Mouse (Mus musculus) lung, adult 2 months (tissue): Measurements from ENCODE around the gene Dab1. TPM values are rescaled to one million over a fixed set of nuclear protein-coding genes. Genes with fewer than 3 reads are reported as not detected.

ENCODE experiments used
- DNase-seq: peaks from one replicate; pipeline ENCODE4 v3.0.0; 2022
- H3K4me1 ChIP-seq: fragments of 200-500 bp; 2 replicates; pipeline ENCODE4 v1.6.1; 2011; ENCODE audit warnings: low read length; ENCODE audit not compliant: control insufficient read depth, insufficient read depth
- H3K4me3 ChIP-seq: fragments of 200-500 bp; replicated peaks from 2 replicates; pipeline ENCODE3; 2011; ENCODE audit warnings: low read depth, mild to moderate bottlenecking, control low read depth, low read length; ENCODE audit errors: extremely low read depth
- CTCF ChIP-seq: fragments of 200-500 bp; IDR thresholded peaks from 2 replicates; pipeline ENCODE4 v1.5.1; 2011; ENCODE audit warnings: mild to moderate bottlenecking, low read length, control low read depth; ENCODE audit not compliant: insufficient read depth
- POLR2A ChIP-seq: fragments of 200-500 bp; IDR thresholded peaks from 2 replicates; pipeline ENCODE4 v1.6.1; 2011; ENCODE audit warnings: low read depth, mild to moderate bottlenecking, control low read depth, low read length, borderline replicate concordance; ENCODE audit errors: extremely low read depth
- WGBS: fragments of 180-500 bp; shearing (Covaris S2); methylation state at CpG from one replicate; pipeline ENCODE4 v1.1.7; 2018; 5-methylcytosine and 5-hydroxymethylcytosine counted together
- polyA plus RNA-seq: library from polyadenylated mRNA; depleted of rRNA; stranded (reverse); fragments of >200 nt; gene quantifications from 2 replicates; pipeline ENCODE4 v1.2.3, GENCODE M21; 2012

Gene Dab1
- polyA plus RNA-seq, 1 experiment, result 0.28 TPM

DNA sequence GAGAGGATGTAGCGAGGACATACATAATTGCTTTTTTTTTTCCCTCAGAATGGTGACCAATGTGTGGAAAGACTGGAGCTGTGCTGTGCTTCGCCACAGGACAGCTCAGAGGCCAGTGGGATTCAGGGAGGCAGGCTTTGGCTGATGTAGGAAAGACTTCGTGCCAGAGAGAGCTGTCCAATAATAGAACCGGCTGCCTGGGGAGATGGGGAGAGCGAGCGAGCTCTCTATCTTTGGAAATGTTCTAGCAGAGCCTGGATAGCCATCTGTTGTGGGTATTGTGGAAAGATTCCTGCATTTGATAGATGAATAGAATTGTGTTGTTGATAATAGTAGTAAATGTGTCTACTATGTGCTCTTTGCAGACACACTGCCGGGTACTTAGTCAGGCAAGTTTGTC lies 833.4 kb downstream of the Dab1 start:
- Histone ChIP-seq H3K4me3 (no peak overlapping the region), H3K4me1 (no peaks in the 10 kb centered on the region)
- TF ChIP-seq CTCF, result no peak
- no peak for TF ChIP-seq POLR2A
- no peak for DNase-seq
- 56% methylated on average over 7 of the region's 7 CpGs for WGBS

DNA sequence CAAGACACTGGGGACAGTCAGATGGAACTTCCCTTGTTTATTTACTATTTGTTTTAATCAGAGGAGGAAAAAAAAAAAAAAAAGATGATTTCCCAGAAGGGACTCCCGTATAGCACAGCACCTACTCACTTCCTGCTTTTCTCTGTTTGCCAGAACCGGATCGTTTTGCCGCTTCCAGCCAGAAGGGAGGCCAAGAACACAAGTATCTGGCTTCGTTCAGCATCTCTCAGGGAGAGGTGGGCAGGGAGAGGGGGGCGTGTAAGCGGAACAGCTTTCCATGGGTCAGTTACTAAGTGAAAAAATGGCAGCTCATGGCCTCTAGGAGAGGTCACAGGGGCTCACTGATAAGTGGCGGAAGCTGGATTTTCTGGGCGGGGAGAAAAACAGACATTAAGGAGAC lies 836.0 kb downstream of the Dab1 start:
- H3K4me1 ChIP-seq, result no peaks in the 10 kb centered on the region
- no peak for TF ChIP-seq POLR2A
- TF ChIP-seq CTCF, result no peak
- H3K4me3 ChIP-seq, result no peak overlapping the region
- DNase-seq, result no peak
- 26% methylated on average over 9 of the region's 9 CpGs for WGBS

DNA sequence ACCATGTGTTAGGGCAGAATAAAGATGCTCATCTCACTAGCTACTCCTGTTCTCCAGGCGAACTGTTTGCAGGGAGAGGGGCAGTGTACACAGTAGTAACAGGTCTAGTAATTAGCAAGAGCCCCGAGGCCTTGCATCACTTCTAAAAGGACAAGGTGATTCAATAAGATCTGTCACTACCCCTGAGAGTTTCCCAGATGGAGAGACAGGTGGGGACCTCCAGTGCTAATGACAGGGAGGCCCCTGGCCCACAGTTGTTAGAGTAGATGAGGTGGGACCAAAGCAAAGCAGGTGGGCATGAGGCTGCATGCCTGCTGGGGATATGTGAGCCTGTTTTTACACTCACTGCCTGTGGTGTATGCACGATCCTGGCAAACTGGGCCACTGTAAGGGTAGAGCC lies 836.6 kb downstream of the Dab1 start:
- no peak for TF ChIP-seq CTCF
- no peak for TF ChIP-seq POLR2A
- DNase-seq, result no peak
- WGBS, result 70% methylated on average over 3 of the region's 3 CpGs
- Histone ChIP-seq H3K4me1 (no peaks in the 10 kb centered on the region), H3K4me3 (no peak overlapping the region)

DNA sequence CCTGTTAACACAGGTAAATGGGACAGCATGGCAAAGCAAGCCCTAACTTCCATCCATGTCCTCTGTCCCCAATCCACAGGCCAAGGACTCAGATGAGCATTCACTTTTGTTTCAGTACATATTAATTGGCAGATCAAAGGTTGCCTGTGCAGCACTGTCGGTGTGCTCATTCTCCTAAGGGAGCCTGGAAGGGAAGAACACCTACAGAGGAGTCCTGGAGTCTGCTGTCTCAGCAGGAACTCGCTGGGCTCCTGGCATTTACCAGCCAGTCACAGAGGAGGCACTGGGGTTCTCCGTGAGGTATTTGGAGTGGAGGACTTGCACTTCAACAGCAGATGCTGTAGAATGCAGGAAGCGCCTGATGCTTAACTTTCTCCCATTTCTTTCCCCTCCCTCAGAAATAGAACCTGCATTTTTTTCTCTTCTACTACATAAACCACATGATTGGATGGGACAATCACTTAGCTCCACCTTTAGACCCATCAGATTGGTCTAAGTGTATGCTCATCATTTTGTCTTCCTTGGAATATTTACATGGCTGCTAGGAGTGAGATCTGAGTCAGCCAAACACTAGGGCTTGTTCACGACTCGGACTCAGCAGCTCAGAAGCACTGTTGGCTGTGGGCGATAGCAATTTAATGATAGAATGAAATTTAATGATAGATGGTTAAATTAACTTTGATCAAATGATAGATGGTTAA lies 837.2 kb downstream of the Dab1 start:
- WGBS, result 74% methylated on average over 7 of the region's 7 CpGs
- TF ChIP-seq POLR2A (no peak), CTCF (no peak)
- Histone ChIP-seq H3K4me3 (no peak overlapping the region), H3K4me1 (no peaks in the 10 kb centered on the region)
- DNase-seq, result no peak

DNA sequence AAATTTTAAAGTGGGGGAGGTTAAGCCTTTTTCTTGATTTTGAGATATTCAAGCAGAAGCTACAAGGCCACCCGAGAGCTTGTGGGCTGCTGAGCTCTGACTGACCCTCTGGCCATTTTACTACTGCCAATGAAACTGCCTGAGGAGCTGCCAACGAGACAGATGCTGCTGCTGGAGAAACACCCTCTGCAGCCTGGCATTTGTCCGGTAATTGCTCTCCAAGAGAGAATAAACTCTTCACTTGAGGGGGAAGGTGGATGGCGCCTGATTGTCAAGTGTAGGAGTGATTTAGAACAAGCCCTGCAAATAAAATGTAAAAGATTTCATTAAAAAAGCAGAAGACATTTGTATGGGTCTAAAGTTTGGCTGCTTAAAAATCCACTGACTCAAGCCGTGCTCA lies 839.6 kb downstream of the Dab1 start:
- 60% methylated on average over 5 of the region's 5 CpGs for WGBS
- DNase-seq, result no peak

DNA sequence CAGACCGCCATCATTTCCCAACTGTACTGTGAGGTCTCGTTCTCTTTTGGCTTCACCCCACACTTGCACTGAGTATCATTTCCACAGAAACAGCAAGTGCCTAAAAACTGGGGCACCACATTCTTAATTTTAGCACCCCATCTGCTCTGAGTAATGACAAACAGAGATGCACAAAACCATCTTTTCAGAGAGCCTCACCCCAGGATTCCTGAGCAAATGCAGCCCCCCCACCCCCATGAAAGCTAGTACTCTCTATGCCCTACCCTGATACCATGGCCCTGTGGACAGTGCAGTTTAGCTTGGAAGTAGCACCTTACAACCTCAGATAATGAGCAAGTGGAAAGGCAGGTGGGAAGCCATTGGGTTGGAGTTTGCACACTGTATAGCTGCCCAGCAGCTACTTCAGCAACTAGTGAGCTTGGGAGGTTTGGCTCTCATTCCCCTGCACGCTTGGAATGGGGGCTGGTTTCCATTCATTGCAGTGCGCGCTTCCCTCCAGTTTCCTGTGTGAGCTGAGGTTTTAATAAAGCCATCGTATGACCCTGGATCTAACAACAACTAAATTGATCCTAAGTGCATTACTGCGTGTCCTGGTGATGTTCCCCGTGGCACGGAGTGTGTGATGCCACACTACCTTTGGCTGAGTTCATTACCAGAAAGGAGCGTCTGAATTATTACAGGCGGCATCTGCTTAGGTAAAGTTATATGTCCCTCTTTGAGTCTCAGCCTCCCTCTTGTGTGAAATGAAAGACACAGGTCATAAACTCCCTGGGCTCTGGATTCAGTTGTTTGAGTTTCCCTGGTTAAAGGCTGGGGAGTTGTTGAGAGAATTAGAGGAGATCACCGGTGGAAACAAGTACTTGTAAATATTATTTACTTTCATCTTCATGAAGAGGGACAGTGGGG lies 842.2 kb downstream of the Dab1 start:
- no peak for DNase-seq
- Histone ChIP-seq H3K4me1 (no peaks in the 10 kb centered on the region), H3K4me3 (no peak overlapping the region)
- TF ChIP-seq POLR2A, result no peak
- TF ChIP-seq CTCF, result no peak
- 86% methylated on average over 12 of the region's 12 CpGs for WGBS

More for the DNA sequence above, 839.6 kb downstream of the Dab1 start:
- H3K4me3 ChIP-seq, result no peak overlapping the region
- no peak for TF ChIP-seq CTCF
- TF ChIP-seq POLR2A, result no peak
- H3K4me1 ChIP-seq, result no peaks in the 10 kb centered on the region

DNA sequence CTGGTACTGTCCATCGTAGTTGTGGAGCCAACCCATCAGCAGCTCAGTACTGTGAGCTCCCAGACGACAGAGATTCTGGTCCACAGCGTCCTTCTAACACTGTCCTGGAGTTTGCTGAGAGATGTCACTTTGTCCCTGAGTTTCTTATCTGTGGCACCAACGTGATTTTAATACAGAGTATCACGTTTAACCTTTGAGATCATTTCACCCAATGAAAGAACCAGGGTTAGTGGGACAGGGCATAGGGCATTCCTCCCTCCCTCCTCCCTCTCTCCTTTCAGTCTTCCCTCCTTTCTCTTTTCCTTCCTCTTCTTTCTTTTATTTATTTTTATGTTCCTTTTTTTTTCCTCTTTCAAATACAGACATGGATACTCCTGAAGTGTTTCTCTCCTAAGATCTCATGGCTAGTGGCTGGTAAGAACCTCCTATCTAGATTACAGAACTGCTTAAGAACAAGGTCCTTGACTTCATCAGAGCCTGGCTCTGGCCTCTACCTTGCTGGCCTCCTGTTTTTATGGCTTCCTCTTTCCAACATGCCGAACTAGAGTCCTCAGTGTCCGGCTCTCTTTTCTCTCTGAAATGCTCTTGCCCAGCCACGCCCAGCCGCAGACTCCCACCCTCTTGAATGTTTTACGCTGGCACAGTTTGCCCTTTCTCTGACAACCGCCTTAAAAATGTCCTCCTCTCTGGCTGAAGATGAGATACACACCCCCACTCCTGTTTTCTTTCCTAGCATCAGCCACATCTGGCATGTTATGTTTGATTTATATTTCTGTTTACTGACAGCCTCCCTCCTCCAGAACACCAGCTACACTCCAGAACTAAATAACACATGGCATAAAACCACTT lies 844.0 kb downstream of the Dab1 start:
- no peak overlapping the region for H3K4me3 ChIP-seq
- no peaks in the 10 kb centered on the region for H3K4me1 ChIP-seq
- WGBS, result 56% methylated on average over 11 of the region's 11 CpGs
- no peak for TF ChIP-seq CTCF
- no peak for TF ChIP-seq POLR2A
- no peak for DNase-seq

DNA sequence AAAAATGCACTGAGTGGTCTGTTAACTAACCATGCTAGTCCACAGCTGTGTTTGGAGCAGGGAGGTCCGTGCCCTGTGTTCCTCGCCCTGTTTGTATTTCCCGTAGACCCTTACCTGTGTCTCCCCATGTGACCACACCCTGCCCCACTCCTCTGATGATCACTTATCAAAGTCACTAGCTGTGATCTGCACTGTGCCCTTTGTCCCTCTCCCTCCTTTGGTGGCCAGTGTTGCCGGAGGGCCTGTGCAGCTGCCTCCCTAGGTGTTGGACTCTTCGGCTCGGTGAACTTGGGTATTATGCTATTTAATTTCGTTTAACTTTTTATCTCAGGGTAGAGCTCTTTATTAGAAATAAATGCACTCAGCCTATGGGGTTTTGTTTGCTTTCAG lies 844.6 kb downstream of the Dab1 start:
- no peak overlapping the region for H3K4me3 ChIP-seq
- H3K4me1 ChIP-seq, result no peaks in the 10 kb centered on the region
- no peak for TF ChIP-seq POLR2A
- 54% methylated on average over 7 of the region's 7 CpGs for WGBS
- no peak for DNase-seq

DNA sequence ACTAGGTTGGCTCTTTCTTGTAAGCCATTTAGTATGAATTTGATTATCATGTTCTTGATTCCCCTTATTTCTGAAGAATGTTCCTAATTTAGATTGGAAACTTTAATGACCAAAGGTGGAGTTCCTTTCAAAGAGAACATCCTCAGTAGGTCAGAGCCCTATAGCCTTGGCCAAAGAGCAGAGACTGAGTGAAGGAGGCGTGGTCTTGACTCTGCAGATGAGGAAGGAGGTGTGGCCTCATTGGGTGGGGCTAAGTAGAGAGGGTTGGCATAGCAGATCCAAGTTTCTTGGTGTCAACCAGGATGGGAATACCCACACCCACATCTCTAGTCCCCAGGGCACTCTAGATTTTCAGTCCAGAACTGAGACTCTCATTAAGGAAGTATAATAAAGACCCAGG lies 846.4 kb downstream of the Dab1 start:
- H3K4me3 ChIP-seq, result no peak overlapping the region

More for the DNA sequence above, 846.4 kb downstream of the Dab1 start:
- no peak for TF ChIP-seq POLR2A
- TF ChIP-seq CTCF, result no peak
- no peaks in the 10 kb centered on the region for H3K4me1 ChIP-seq
- DNase-seq, result no peak
- 81% methylated on average over 1 of the region's 1 CpGs for WGBS
